Mouse (Mus musculus) ES-E14 (cell line): Measurements from ENCODE around the gene Sppl2b. TPM values are rescaled to one million over a fixed set of nuclear protein-coding genes. Genes with fewer than 3 reads are reported as not detected.

Experiments
- DNase-seq: peaks from one replicate; pipeline ENCODE4 v3.0.0-alpha.2; 2013; ENCODE audit warnings: low read depth, low spot score
- H3K27ac ChIP-seq: 2 replicates; pipeline ENCODE4 v1.5.1; 2012; ENCODE audit warnings: low read depth, mild to moderate bottlenecking, low read length, moderate library complexity, mixed read lengths; ENCODE audit not compliant: poor library complexity, insufficient read depth, severe bottlenecking
- H3K36me3 ChIP-seq: 2 replicates; pipeline ENCODE4 v1.6.1; 2012; ENCODE audit warnings: mild to moderate bottlenecking, low read length, moderate library complexity, mixed read lengths; ENCODE audit not compliant: control insufficient read depth, poor library complexity, insufficient read depth, severe bottlenecking
- H3K4me1 ChIP-seq, 2 experiments: fragments of 150-350 bp in 1 of 2; sonication (generic) in 1 of 2; 2 replicates each; pipeline ENCODE4 v1.6.1; 2012; ENCODE audit warnings: low read length in 2 of 2, mild to moderate bottlenecking in 1 of 2, mixed read lengths in 1 of 2; ENCODE audit not compliant: control insufficient read depth in 2 of 2, insufficient read depth in 2 of 2, poor library complexity in 1 of 2
- H3K4me3 ChIP-seq, 2 experiments: fragments of 150-350 bp in 1 of 2; sonication (generic) in 1 of 2; 2 replicates each; pipeline ENCODE4 v1.5.1; 2012; ENCODE audit warnings: low read length in 2 of 2, low read depth in 1 of 2, mild to moderate bottlenecking in 1 of 2, mixed read lengths in 1 of 2; ENCODE audit not compliant: insufficient read depth in 1 of 2, poor library complexity in 1 of 2, severe bottlenecking in 1 of 2
- H3K9ac ChIP-seq: 2 replicates; pipeline ENCODE4 v1.6.1; 2012; ENCODE audit warnings: low read depth, mild to moderate bottlenecking, low read length, mixed read lengths; ENCODE audit not compliant: poor library complexity, insufficient read depth, severe bottlenecking
- H3K9me3 ChIP-seq: fragments of 150-350 bp; sonication (generic); 2 replicates; pipeline ENCODE4 v1.6.1; 2012; ENCODE audit warnings: low read depth, mild to moderate bottlenecking, low read length; ENCODE audit not compliant: control insufficient read depth, insufficient read depth
- CHD2 ChIP-seq: IDR thresholded peaks from 2 replicates; pipeline ENCODE4 v1.6.1; 2014; ENCODE audit warnings: mild to moderate bottlenecking, low read depth, low read length, inconsistent platforms
- HCFC1 ChIP-seq: IDR thresholded peaks from 2 replicates; pipeline ENCODE4 v1.6.1; 2012; ENCODE audit warnings: low read length, inconsistent platforms, borderline replicate concordance; ENCODE audit not compliant: insufficient read depth
- MAFK ChIP-seq: IDR thresholded peaks from 2 replicates; pipeline ENCODE4 v1.6.1; 2014; ENCODE audit warnings: mild to moderate bottlenecking, low read depth, low read length, inconsistent platforms; ENCODE audit not compliant: insufficient read depth
- ZC3H11A ChIP-seq: IDR thresholded peaks from 2 replicates; pipeline ENCODE4 v1.6.1; 2012; ENCODE audit warnings: low read depth, mild to moderate bottlenecking, inconsistent platforms, low read length, borderline replicate concordance
- ZNF384 ChIP-seq: IDR thresholded peaks from 2 replicates; pipeline ENCODE4 v1.6.1; 2012; ENCODE audit warnings: low read depth, low read length, inconsistent platforms
- in situ Hi-C, 2 experiments: fragments of 600-800 bp; cut with MboI; formaldehyde crosslinking; loops; one replicate each; pipeline ENCODE4 v1.15.1; 2025; ENCODE audit warnings: low sequenced_read_pairs in 2 of 2, inconsistent platforms in 1 of 2; ENCODE audit not compliant: unreplicated experiment in 2 of 2
- total RNA-seq: library from RNA; depleted of rRNA; stranded (reverse); fragments of 300-350 nt; gene quantifications from 2 replicates; pipeline ENCODE4 v1.2.3, GENCODE M21; 2012

Gene Sppl2b
- total RNA-seq, 1 experiment, result 38.9 TPM

DNA sequence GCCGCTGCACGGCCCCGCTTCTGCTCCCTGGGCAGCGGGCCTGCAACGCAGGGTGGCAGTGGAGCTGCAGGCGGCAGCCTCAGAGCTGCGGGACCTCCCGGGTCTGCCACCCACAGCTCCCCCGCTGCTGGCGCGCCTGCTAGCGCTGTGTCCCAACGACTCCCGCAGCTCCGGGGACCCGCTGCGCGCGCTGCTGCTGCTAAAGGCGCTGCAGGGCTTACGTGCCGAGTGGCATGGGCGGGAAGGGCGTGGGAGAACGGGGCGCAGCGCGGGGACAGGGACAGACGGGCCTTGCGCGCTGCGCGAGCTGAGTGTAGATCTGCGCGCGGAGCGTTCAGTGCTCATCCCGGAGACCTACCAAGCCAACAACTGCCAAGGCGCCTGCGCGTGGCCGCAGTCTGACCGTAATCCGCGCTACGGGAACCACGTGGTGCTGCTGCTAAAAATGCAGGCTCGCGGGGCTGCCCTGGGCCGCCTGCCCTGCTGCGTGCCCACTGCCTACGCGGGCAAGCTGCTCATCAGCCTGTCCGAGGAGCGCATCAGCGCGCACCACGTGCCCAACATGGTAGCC, 47.9 kb upstream of the Sppl2b start:
- DNase-seq, result no peak
- Histone ChIP-seq H3K4me1 (peaks cover 10 to 17% of the 10 kb centered on the region in 2 experiments; a peak in 3 of 4 replicates), H3K9me3 (no peaks in the 10 kb centered on the region), H3K4me3 (peak overlapping the region; percentile 57 to 67), H3K36me3 (peaks cover 33% of the 10 kb centered on the region), H3K27ac (no peak overlapping the region), H3K9ac (peak overlapping the region; percentile 60)
- in situ Hi-C loops, result no loop called here
- TF ChIP-seq CHD2, result no peak
- TF ChIP-seq MAFK, result no peak
- TF ChIP-seq ZNF384, result no peak
- TF ChIP-seq ZC3H11A, result no peak
- no peak for TF ChIP-seq HCFC1

DNA sequence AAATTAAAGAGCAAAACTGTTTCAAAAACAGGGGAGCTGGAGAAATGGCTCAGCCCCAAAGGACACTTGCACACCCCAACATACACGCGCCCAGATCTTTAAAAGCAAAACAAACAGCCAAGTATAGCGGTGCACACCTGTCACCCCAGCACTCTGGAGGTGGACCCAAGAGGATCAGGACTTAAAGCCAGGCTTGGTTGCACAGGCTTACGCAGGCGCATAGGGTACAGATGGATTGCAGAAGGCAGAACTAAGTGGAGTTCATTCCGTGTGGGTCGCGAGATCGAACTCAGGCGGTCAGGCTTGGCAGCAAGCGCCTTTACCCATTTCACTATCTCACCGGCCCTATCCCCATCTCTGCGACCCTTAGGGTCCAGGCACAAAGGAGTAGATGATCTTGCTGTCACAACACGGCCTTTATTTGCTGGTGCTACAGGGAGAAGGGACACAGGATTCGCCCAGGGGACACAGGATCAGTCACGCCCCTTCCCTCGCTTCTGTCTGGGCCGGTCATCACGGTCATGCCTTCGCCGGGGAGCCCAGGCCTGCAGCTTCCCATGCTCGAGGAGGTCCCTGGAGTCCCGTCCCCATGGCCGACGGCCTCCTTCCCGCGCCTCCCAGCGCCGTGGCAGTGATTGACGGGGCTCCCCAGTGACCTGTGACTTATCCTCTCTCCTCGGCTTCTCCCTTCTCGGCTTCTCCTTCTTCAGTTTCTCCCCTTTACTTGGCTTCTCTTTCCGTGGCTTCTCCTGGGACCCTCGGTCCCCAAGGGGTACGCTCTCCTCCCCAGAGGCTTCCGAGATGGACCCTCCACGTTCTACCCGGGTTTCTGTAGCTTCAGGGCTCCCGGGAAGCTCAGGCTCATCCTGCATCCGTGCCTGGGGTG, 46.7 kb upstream of the Sppl2b start:
- in situ Hi-C loops, result no loop called here
- DNase-seq, result no peak
- no peak for TF ChIP-seq ZC3H11A
- no peak for TF ChIP-seq ZNF384
- TF ChIP-seq MAFK, result no peak
- no peak for TF ChIP-seq HCFC1
- TF ChIP-seq CHD2, result no peak
- peaks cover 21% of the 10 kb centered on the region for H3K36me3 ChIP-seq
- no peak overlapping the region for H3K27ac ChIP-seq
- H3K9me3 ChIP-seq, result no peaks in the 10 kb centered on the region
- H3K4me1 ChIP-seq, result peaks cover 10 to 17% of the 10 kb centered on the region in 2 experiments; a peak in 3 of 4 replicates
- H3K4me3 ChIP-seq, result peak overlapping the region; percentile 34 to 48; a peak in 2 of 4 replicates
- peak overlapping the region; percentile 34 for H3K9ac ChIP-seq

DNA sequence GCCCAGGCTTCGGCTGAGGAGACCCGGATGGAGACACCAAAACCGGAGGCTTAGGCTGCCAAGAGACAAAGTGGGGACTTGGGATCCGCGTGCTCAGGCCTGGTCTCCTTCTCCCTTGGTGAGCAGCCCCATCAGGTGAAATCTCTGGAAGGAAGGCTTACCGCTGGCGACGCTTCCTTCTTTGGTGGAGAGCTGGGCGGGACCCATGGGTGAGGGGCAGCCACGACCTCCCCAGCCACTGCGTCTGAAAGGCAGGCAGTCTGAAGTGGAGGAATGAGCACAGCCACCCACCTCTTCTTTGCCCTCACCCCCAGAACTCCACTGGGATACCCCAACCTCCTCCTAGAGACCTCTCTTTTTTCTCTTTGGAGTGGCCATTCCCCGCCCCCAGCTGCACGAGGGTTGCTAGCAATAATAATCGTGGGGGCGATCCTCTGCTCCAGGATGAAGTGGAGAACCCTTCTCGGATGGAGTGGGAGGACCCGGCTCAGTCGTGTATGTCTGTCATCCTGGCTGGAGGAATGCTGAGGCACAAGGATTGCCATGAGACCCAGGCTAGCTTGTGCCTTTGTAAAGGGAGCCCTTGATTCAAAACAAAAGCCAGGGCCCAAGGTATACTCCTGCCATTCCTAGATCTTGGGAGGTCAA, 46.0 kb upstream of the Sppl2b start:
- H3K9me3 ChIP-seq, result no peaks in the 10 kb centered on the region
- peak overlapping the region; percentile 34; the same call in 1 of the 2 replicates for H3K9ac ChIP-seq
- peaks cover 10 to 17% of the 10 kb centered on the region in 2 experiments; a peak in 3 of 4 replicates for H3K4me1 ChIP-seq
- peak overlapping the region; percentile 34 to 48; a peak in 3 of 4 replicates for H3K4me3 ChIP-seq
- H3K27ac ChIP-seq, result no peak overlapping the region
- TF ChIP-seq MAFK (no peak), HCFC1 (no peak), CHD2 (no peak), ZC3H11A (no peak), ZNF384 (no peak)
- H3K36me3 ChIP-seq, result peaks cover 13% of the 10 kb centered on the region
- in situ Hi-C loops, result no loop called here
- no peak for DNase-seq

DNA sequence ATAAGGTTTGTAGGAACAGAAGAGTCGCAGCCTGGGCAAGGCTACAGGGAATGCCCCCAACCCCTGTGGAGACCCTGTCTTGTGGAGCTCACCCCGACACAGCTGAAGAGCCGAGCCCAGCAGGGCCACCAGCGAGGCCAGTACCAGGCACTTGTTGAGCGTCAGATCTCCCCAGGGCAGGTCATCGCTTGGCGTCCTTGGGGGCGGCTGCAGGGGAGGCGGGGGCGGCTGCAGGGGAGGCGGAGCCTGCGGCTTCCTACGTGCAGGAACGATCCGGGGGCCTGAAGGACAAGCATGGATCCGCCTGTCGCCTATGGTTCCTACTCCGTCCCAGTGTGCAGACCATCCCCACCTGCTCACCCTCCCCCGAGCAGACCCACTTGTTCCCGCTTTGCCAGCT, 45.0 kb upstream of the Sppl2b start:
- Histone ChIP-seq H3K36me3 (peaks cover 3% of the 10 kb centered on the region; the same call in 1 of the 2 replicates), H3K9me3 (no peaks in the 10 kb centered on the region), H3K27ac (no peak overlapping the region), H3K4me1 (peaks cover 10 to 12% of the 10 kb centered on the region in 2 experiments; a peak in 3 of 4 replicates), H3K9ac (0 out of 2 replicates have a peak overlapping the region, but pooled peaks have one; percentile 36), H3K4me3 (peak overlapping the region; percentile 45 to 51)
- no peak for DNase-seq
- no peak for TF ChIP-seq HCFC1
- in situ Hi-C loops, result no loop called here
